Mouse (Mus musculus) adrenal gland (tissue): ENCODE measurements around the gene Polr2e.

ENCODE experiments used
- intact Hi-C: fragments of 180-260 bp; cut with DNase I; formaldehyde crosslinking; loops from one replicate; pipeline ENCODE4 v1.15.1; 2025

Gene Polr2e

DNA sequence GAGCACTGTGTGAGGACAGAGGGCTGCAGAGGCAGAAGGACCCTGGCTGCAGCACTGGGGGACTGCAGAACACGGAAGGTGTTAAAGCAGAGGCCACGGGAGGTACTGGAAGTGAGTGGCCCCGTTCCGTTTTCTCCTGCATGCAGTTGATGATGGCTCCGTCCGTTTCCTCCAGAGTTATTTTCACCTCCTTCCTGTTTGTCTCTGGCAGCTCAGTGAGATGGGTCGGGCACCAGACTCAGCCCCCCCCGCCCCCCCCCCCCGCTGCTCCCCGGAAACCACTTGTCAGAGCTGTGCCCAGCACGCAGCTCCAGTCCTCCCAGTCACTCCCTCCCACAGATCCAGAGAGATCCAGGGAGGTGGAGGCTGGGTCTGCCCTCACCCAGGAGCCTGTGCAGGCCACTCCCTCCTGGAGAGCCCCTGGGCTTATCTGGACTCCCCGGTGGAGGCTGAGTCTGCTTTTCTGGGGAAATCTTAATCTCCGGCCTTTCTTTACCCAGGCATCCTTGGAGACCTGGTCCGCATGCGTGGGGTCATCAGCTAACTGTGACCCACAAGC is 20.8 kb downstream of the Polr2e start:
- intact Hi-C loops: no loop called here

DNA sequence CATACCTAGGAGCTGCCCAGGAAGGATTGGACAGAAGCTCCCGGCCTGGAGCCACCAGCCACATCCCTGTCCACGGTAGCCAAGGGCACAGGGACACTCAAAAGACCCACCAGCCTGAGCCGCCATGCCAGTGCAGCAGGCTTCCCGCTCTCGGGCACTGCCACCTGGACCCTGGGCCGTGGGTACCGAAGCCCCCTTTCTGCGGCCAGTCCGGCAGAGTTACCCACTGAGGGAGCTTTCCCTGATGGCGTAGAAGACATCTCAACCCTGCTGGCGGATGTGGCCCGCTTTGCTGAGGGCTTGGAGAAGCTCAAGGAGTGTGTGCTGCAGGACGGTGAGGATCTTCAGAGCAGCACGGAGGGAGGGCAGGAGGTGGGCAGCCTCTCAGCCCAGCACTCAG is 21.8 kb downstream of the Polr2e start:
- intact Hi-C loops: no loop called here

DNA sequence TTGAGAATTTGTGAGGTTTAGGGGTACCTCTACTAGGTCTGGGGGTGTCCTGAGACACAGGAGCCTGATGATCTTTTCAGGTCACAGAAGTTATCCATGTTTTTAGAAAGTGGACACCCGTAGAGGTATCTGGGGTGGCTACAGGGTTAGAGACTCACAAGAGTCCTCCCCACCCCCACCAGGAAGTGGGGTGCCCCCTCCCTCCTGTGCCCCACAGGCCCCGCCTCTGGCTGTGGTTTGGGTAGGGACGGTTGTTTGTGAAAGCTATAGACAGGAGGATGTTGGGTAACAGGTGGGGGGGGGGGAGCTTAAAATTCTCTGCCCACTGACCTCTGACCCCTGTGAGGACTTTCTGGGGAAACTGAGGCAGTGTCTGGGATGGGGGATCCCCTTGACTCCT is 22.2 kb downstream of the Polr2e start:
- intact Hi-C loops: no loop called here

DNA sequence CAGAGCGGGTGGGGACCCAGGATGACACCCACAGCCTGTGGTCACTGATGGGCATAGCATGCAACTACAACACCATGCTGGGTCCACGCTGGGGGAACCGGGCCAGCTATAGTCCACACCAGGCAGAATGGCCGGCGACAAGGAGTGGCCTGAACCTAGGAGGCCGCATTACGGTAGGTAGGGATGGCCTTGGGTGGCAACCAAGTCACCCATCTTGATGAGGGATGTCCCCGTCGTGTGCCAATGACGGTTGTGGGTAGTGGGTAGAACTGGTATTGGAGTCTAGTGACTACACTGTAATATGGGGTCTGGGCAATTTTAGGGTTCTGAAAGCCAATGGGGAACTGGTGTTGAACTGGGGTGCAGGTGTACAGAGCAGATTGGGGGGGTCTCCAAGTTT is 22.7 kb downstream of the Polr2e start:
- intact Hi-C loops: no loop called here

DNA sequence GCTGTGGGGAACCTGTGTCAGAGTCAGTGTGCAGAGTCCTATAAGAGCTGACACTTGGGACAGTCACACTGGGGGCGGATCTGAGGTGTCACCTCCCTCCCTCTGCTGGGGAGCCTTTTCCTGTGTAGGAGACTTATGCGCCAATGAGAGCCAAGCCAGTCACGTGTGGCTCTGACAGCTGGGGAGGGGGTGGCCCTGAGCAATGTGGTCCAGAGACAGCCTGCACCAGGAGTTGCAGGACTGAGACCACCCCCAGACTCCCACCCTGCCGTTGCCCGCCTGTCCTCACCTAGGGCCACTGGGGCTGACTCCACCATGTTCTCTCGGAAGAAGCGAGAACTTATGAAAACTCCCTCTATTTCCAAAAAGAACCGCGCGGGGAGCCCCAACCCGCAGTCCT is 23.1 kb downstream of the Polr2e start, which contains the start of gene Arhgap45:
Gene Arhgap45 (plus strand): TSS at position 143 of the 400 bp plus-strand sequence.
- intact Hi-C loops: no loop called here

DNA sequence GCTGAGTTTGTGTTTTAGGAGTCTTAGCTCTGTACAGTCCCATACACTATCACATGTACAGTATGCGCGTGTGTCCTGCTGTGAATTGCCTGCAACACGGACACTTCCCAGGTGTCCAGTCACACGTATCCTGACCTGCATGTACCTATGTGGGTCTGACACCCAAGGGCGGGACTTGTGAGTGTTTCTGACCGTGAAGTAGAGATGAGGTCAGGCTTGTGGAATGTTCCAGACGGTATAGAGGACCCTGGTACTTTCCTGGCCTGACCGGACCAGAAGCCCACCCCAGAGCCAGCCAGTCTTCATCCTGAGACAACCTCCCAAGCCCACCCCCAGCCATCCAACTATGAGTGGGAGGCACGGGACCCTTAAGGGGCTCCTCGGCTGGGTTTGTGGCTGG is 24.0 kb downstream of the Polr2e start:
- intact Hi-C loops: no loop called here

DNA sequence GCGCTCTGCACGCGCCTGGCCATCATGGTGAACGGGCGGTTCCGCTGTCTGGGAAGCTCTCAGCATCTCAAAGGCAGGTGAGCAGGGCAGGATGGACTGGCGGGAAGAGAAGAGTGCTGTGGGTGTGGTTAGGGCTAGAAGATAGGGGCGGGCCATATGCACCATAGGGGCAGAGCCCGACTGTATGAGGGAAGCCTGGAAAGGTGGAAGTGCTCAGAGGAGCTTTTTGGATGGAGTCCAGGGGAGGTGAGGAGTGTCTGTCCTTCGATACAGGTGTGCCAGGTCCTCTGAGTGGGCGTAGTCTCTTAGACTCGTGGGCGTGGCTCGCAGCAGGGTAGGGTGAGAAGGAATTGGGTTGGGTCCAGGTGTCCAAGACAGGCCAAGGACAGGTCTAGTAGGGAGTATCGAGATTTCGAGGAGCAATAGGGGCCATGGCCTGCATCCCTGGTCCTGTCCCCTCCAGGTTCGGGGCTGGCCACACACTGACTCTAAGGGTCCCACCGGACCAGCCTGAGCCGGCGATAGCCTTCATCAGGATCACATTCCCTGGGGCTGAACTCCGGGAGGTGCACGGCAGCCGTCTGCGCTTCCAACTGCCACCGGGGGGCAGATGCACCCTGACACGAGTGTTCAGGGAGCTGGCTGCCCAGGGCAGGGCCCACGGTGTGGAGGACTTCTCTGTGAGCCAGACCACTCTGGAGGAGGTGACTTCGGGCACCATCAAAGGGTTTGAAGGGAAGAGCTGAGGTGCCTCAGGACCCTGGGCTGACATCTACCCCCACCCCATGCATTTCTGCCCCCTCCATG is 24.9 kb downstream of the Polr2e start:
- intact Hi-C loops: no loop called here

DNA sequence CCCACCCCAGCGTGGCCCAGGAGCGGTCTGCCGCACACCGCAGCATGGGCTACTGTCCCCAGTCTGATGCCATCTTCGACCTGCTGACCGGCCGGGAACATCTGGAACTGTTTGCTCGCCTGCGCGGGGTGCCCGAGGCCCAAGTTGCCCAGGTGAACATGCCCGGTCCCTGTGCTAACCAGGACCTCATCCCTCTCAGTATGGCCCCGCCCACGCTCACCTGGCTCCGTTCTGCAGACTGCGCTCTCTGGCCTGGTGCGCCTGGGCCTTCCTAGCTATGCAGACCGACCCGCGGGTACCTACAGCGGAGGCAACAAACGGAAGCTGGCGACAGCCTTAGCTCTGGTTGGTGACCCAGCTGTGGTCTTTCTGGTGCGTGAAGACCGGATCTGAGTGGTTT is 26.0 kb downstream of the Polr2e start:
- intact Hi-C loops: no loop called here

DNA sequence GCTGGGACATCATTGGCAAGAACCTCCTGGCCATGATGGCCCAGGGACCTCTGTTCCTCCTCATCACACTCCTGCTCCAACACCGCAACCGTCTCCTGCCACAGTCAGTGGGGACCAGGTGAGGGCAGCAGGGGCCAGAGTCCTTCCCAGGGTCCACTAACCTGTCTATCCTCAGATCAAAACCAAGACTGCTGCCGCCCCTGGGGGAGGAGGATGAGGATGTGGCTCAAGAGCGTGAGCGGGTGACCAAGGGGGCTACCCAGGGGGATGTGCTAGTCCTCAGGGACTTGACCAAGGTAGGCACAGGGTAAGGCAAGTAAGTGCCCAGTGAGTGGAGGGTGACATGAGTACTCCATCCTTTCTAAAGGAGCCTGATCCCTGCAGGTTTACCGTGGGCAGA is 27.9 kb downstream of the Polr2e start:
- intact Hi-C loops: no loop called here

DNA sequence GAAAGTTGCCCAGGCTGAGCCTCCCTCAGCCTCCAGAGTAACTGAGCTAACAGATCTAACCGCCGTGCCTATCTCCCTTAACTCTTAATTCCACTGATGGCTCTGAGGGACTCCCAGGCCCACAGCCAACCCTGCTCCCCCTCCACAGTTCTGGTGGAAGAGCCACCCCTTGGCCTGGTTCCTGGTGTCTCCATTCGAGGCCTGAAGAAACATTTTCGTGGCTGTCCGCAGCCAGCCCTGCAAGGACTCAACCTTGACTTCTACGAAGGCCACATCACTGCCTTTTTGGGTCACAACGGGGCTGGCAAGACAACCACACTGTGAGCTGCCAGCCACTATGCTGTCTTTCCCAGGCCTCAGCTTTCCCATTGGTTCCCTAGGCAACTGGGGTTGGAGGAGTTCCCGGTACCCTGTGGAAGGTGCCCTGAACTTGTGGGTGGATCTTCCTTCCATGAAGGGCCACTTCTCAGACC is 35.3 kb downstream of the Polr2e start:
- intact Hi-C loops: no loop called here

DNA sequence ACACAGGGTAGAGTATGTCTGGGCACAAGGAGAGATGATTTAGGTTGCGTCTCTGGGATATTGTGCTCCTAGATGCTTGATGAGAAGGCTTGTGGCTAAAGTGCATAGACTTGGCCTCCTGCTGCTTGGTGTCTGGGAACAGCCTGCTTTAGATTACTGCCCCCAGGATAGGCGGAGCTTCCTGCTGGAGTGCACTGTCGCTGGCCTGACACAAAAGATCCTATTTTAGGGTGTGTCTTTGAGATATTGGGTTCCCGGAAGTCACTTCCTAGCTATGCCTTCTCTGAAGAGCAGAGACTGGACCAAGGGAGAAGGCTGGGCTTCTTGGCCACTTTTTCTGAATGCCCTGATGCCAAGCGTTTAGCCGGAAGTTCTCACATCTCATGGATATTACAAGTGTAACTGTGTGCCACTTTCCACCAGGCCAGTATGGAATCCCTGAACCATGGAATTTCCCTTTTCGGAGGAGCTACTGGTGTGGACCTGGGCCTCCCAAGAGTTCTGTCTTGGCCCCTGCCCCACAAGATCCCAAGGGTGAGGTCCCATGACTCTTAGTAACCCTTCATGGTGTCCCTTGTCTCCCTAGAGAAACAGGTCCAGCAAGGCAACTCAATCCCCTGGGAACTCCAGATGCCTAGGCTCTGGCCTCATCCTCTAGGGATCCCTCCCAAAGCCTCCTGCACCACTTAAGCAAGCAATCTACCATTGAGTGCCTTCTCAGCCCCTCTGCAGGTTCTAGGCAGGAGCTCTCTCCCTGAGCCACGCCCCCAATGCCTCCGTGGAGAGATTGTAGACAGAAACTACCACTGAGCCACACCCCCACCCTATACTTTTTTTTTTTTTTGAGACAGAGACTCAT is 36.0 kb downstream of the Polr2e start:
- intact Hi-C loops: no loop called here

DNA sequence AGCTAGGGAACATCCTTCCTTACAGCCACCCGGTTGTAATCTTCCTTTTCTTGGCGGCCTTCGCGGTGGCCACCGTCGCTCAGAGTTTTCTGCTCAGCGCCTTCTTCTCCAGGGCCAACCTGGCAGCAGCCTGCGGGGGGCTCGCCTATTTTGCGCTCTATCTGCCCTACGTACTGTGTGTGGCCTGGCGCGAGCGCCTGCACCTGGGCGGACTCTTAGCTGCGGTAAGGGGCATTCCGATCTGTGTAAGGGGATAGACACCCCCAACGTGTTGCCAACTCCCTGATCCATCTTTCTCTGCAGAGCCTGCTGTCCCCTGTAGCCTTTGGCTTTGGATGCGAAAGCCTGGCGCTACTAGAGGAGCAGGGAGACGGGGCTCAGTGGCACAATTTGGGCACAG is 36.8 kb downstream of the Polr2e start:
- intact Hi-C loops: no loop called here

DNA sequence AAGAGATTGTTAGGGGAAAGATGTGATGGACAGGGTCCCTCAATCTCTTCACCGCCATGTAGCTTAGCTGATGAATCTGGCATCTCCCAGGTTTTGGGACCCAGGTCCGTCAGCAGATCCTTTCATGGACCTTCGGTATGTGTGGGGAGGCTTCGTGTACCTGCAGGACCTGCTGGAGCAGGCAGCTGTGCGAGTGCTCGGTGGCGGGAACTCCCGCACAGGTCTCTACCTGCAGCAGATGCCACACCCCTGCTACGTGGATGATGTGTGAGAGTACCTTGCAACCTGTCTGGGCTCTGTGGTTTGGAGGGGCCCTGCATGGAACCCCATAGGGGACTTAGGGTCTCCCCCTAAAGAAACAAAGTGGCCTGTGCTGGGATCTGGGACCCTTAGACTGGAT is 37.6 kb downstream of the Polr2e start:
- intact Hi-C loops: no loop called here

DNA sequence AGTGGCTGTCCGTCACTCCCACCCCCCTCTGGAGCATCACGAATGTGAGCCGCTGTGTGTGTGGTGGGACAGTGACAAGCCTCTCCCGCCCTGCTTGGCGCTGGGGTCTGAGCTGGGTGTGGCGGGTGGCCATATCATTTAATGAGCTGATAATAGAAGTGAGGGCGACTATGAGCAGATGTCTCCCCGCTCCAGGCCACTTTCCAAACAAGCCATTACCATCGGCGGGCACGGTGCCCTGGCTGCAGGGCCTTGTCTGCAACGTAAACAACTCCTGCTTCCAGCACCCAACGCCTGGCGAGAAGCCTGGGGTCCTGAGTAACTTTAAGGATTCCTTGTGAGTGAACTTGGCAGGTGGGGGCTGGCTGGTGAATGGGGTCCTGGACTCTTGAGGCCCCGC is 41.8 kb downstream of the Polr2e start:
- intact Hi-C loops: loop anchor here (5.0 kb wide), 1 partner anchor 34 kb away; no protein-coding TSS in a partner anchor

DNA sequence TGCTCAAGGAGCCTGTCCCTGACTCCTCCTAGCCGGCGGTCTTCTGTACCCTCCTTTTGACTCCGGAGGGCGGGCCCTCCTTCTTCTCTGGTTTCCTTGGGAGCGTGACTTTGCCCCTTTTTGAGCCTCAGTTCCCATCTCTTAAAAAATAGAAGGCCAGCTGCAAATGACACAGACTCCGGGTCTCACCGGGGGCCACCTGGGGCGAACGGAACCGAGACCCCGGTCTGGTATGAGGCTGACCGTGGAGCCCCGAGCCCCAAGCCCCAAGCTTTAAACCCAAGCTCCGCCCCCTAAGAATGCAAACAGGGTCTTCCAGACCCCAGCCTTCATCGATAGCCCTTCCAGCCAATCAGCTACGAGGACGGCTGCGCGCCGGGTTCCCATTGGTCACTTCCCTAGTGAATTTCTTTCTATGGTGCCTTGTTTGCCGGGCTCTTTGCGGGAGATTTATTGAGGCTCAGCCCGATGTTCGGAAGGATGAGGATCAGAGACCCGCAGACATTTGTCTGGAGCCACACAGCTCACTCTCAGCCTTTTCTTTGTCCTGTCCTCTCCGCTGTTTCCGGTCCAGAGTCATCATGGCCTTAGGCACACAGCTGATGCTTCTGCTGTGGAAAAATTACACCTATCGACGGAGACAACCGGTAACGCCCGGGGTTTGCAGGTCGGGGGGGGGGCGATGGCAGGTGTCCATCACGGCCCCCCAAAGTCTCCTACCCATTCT is 42.4 kb downstream of the Polr2e start:
- intact Hi-C loops: loop anchor here (5.0 kb wide), 1 partner anchor 35 kb away; no protein-coding TSS in a partner anchor

DNA sequence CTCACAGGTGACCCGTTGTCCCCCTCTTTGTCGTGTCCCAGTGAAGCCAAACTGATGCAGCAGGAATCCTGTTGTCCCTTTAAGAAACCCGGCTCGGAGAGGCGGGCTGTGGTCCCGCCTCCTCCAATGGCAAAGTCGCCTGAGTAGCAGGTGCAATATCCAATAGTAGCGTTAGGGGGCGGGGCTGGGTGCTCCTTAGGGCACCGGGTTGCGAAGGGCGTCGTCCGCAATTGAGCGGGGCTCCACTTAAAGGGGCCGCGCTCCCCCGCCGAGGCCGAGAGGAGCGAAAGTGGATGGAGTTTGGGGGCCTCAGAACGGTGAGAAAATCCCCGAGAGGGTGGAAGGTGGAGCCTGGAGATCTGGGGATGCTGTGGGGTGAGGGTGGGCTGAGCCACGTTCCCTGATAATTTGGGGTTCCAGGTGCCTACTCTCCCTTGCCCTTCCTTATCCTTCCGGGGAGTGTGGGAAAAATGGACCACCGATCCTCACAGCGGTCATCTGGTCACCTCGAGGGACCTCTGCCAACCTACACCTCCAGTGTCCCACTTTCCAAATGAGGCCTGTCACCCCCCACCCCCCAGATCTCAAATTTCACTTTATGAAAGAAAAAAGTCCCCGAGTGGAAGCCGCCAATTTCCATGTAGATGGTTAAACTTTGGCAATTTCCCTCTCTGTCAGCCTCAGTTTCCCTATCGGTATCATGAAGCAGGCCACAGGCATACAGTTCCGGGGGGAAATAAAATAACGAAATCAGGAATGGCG is 43.1 kb downstream of the Polr2e start, which contains the start of gene Abca7:
Gene Abca7 (plus strand): TSS at position 223 of the 762 bp plus-strand sequence.
- intact Hi-C loops: loop anchor here (5.0 kb wide), 1 partner anchor 36 kb away; no protein-coding TSS in a partner anchor

DNA sequence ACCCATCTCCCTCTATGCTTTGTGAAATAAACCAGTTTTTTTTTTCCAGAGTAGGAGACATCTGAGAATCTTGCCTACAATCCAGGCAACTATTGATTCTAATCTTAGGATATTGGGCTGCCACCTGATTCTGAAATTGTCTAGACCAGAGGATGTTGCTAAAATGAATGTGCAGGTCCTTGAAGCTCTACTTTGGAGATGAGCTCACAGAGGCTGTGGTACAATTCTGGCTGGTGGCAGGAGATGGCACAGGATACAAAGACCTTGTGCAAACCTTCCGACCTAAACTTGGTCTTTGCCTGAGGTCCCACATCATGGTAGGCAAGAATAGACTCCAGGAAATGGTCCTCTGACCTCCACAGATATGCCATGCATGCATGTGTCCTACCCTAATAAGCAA is 44.0 kb downstream of the Polr2e start:
- intact Hi-C loops: loop anchor here (5.0 kb wide), 1 partner anchor 37 kb away; no protein-coding TSS in a partner anchor

DNA sequence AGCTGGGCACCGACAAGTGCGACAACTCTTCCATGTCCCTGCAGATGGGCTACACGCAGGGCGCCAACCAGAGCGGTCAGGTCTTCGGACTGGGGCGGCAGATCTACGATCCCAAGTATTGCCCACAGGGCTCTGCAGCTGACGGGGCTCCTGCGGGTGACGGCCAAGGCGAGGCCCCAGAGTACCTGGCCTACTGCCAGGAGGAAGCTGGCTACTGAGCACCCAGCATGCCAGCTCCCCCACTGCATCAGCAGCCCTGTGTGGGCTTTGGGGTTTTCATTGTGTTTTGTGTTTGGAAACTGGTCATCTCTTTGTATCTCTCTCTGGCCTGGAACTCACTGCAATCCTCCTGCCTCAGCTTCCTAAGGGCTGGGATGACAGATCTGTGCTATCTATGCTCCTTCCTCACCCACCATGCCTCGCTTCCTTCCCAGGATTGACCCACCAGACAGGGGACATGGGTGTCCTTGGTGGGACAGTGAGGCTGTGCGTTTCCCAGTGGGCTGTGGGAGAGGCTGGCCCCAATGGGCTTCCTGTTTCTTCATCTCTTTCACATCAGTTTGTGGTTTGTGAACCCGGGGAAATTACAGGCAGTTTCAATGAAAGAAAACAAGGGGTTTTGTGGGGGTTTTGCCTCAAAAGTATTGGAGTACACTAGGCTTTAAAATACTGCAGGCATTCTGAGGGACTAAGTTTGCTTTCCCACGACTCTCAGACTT is 45.0 kb downstream of the Polr2e start:
- intact Hi-C loops: loop anchor here (5.0 kb wide), 1 partner anchor 38 kb away; no protein-coding TSS in a partner anchor

DNA sequence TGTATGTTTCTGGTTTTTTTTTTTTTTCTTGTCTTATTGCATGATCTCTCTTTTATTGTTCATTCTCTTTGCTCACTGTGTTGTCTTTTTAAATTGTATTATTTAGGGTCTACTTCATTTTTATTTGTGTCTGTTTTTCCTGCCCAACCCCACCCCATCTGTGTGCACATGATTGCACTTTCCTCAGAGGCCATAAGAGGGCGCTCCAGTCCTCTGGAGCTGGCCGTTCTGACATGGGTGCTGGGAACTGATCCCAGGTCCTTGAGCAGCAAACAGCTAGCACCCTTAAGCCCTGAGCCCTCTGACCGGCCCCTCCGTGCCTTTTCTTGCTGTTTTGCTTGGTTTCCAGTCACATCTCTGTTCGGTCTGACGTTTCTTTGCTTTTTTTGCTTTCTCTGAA is 48.0 kb downstream of the Polr2e start:
- intact Hi-C loops: no loop called here
